Mouse (Mus musculus) spleen, postnatal 36 days (tissue): Measurements from ENCODE around the gene Zfp777.
A peak's percentile ranks its signal among the peaks of the same experiment; 100 is the strongest.

ENCODE experiments used
- DNase-seq, 2 experiments: peaks; one replicate each; pipeline ENCODE4 v3.0.0; 2022; ENCODE audit warnings: low spot score in 2 of 2, mixed read lengths in 1 of 2

Gene Zfp777

GRCm38 (mm10) chr6:48048426-48049272 is at the start of gene Zfp777:
Gene Zfp777 (minus strand): TSS chr6:48048911.
- DNase-seq: peak; percentile 82 to 83

- peak; percentile 33 to 35 for DNase-seq
These were observed 38.4 kb upstream of the Zfp777 start for GRCm38 (mm10) chr6:48086957-48087715.

- DNase-seq: peak; percentile 88 to 91
These were observed 37.8 kb upstream of the Zfp777 start, which contains the start of gene Zfp746 for GRCm38 (mm10) chr6:48086471-48086878. Gene Zfp746 (minus strand): TSS chr6:48086593.

- DNase-seq: peak; percentile 75 to 78
These were observed 37.1 kb upstream of the Zfp777 start for GRCm38 (mm10) chr6:48085521-48086404.

- DNase-seq: no peak
These were observed 35.1 kb upstream of the Zfp777 start for GRCm38 (mm10) chr6:48083733-48084191.

- no peak for DNase-seq
These were observed 33.2 kb upstream of the Zfp777 start for GRCm38 (mm10) chr6:48081952-48082351.

- no peak for DNase-seq
These were observed 32.3 kb upstream of the Zfp777 start for GRCm38 (mm10) chr6:48081021-48081420.

DNA sequence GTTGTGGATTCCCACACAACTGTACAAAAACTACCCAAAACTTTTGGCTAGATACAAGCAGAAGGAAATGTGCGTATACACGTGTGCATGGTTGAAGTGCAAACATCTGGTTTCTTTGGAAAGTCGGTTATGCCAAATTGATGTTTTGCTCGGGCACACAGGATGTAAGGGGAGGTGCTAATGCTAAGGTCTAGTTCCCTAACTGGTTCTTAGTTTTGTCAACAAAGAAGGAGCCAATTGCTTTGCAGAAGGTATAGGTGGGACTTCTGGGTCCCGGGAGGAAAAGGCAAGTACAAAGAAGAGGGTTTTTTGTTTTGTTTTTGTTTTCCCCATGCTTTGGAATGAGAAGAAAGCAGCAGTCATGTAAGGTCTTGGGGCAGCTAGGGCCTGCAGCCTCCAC is 24.6 kb upstream of the Zfp777 start:
- DNase-seq: peak; percentile 29 to 50

DNA sequence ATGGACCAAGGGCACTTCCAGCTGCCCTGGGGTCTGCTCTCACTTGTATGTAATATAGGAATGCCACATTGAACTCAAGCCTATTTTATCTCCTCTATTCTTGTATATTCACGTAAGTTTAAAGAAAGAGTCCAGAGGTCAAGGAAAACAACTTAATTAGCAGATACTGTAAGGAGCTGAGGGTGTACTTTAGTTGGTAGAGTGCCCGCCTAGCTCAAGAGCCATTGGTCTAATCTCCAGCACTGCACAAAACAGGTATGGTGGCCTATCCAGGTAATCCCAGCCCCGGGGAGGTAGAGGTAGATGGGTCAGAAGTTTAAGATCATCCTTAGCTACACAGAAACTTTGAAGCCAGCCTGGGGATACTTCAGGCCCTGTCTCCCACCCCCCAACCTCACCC is 18.8 kb upstream of the Zfp777 start:
- no peak for DNase-seq

DNA sequence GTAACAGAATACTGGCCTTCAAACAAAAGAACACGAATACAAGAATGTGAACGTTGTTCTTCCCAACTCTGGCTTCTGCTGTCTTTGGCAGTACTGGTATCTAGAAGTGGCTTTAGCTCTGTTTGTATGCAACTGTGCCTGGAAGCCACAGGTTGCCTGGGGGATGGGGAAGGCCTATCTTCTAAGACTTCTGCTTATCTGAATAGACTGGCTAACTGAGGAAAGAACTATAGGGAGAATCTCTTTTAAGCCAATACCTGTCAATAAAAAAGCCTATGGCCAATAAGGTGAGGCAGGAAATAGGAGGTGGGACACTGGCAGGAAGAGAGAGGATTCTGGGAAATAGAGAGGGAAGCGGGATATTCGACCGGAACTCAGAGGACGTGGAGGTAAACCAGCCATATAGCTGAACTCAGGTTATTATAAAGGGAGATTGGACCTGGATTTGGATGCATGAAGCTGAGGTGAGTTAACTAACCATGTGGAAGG is 16.9 kb upstream of the Zfp777 start:
- DNase-seq: no peak

GRCm38 (mm10) chr6:48064451-48064850 is 15.7 kb upstream of the Zfp777 start:
- no peak for DNase-seq

DNA sequence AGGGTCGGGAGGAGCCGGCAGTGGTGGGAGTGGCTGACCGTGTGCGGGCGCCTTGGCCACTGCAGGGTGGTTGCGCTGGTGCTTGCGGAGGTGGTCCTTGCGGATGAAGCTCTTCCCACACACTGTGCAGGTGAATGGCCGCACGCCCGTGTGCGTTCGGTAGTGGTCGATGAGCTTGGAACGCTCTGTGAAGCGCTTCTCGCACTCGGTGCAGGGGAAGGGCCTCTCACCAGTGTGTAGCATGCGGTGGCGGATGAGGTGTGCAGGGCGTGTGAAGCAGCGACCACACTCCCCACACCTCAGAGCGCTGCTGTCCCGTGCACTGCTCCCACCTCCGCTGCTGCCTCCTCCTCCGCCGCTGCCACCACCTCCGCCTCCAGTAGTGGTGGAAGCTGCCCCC is 15.2 kb upstream of the Zfp777 start:
- no peak for DNase-seq

DNA sequence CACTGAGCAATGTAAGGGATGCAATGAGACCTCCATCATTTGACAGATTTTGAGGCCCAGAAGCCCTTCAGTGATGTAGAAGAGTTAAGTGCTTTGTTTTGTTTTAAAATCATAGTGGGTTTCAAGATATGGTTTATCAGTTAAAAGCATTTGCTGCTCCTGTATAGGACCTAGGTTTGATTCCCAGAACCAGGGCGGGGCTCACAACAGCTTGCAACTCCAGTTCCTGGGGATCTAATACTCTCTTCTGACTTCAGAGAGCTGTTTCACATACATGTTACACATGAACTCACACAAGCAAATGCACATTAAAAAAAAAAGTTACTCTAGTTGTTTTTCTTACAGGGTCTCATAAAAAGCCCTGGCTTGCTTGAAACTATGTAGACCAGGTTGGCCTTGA is 12.2 kb upstream of the Zfp777 start:
- no peak for DNase-seq

DNA sequence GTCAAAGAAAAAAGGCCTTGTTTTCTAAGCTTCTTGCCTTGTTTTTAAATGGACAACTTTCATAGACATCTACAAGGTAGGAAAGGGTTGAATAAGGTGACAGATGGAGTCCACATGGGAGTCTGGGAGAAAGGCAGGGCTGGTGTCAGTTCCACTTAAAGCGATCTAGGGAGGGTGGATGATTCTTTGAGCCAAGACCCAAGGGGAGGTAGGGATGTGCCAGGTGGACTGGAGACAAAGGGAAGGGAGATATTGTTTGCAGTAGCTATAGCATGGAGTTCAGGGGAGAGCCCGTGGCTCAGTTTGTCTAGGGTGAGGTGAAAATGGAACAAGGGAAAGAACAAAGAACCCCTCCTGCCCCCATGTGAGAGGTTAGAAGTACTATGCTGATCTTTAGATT is 11.7 kb upstream of the Zfp777 start:
- no peak for DNase-seq

GRCm38 (mm10) chr6:48052136-48052535 is 3.4 kb upstream of the Zfp777 start:
- DNase-seq: no peak

- no peak for DNase-seq
These were observed 3.0 kb upstream of the Zfp777 start for GRCm38 (mm10) chr6:48051666-48052065.

GRCm38 (mm10) chr6:48049273-48050065 is 758 bp upstream of the Zfp777 start:
- DNase-seq: peak in 1 of 2 experiments; percentile 18

DNA sequence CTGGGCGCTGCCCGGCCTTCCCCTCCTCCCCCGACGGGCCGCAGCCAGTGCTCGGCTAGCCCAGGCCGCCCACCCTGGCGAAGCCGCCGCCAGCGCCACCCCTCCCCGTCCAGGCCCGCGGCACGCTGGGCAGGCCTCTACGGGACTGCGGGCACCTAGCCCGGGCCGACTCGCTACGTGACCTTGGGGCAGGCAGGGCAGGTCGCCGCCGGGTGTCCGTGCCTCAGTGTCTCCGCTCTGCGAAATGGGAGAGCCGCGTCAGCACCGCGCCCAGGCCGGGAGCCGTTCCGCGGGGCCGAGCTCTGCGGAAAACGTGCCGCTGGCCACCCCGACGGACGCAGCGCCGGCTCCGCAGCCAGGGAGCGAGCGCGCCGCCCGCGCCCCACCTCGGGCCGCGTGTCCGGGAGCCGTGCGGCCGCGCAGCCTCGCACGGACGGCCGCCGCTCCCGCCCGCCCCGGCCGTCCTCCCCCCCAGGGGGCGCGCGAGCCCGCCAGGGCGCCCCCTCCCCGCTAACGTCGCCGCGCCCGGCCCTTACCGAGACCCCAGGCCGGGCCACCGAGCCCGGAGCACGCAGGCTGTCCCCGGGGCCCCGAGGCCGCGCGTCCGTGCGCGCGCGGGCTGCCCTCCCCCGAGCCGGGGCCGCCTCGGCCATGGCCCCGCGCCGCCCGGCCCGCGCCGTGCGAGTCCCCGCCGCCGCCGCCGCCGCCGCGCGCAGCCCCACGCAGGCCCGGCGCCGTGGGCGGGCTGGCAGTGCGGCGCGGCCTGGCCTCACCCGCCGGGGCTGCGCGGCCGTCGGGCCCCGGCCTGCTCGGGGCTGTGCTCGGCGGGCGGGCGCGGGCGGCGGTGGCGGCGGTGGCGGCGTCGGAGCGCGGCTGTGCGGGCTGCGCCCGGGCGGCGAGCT is 1.0 kb downstream of the Zfp777 start:
- DNase-seq: peak in 1 of 2 experiments; percentile 15

DNA sequence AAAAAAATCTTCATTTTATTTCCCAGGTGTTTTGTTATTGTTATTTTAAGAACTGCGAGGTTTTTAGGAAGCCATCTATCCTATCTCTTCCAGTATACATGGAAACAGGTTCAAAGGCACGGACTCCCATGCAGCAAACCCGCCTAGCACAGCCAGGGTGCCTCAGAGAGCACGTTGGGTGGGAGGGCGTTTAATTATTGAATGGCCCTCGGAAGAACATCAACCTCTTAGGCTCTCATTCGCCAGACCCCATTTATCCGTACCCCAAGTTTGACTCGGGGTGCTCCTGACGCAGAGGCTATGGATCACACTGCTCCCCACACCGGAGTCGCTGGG is 1.6 kb downstream of the Zfp777 start:
- no peak for DNase-seq

DNA sequence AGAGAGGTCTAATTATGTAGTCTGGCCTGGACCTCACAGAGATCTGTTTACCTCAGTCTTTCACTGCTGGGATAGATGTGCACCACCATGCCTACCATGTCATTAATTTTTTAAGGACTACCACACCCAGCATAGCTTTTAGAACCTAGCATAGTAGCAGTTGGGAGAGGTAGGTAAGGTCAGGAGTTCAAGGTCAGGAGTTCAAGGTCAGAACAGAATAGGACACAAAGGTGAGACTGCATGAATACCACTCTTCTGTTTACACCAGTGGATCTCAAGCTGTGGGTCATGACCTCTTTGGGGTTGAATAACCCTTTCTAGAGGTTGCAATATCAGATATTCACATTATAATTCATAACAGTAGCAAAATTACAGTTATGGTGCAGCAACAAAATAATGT is 16.1 kb downstream of the Zfp777 start:
- DNase-seq: no peak
